Mouse (Mus musculus) lung, adult 2 months (tissue): ENCODE data around the gene Tmem74b.

Source experiments
- CTCF ChIP-seq: fragments of 200-500 bp; IDR thresholded peaks from 2 replicates; pipeline ENCODE4 v1.5.1; 2011; ENCODE audit warnings: mild to moderate bottlenecking, low read length, control low read depth; ENCODE audit not compliant: insufficient read depth
- POLR2A ChIP-seq: fragments of 200-500 bp; IDR thresholded peaks from 2 replicates; pipeline ENCODE4 v1.6.1; 2011; ENCODE audit warnings: low read depth, mild to moderate bottlenecking, control low read depth, low read length, borderline replicate concordance; ENCODE audit errors: extremely low read depth

DNA sequence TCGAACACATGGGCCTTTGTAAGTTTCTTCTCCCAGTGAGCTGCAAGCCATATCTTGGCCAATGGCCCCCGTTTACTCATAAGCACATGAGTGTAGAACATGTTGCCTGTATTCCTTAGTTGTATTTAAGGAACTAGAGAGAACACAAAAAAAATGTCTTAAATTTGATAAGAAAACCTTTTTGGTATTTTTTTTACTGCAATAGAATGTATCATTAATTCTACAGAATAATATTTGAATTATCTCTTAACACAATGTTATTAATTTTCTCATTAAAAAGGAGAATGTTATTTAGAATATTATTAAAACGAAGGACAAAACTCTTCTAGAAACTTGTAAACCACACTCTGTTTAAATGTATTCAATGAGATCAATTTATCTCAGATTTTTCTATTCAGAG, 33.4 kb upstream of the Tmem74b start, which contains the start of gene Rad21l:
- TF ChIP-seq POLR2A (no peak), CTCF (no peak)
